Comparison of ENCODE assay signal across 8 mouse cellular contexts in genomic region chr9:21840115-21840787, GRCm38 (mm10). TPM values are rescaled to one million over a fixed set of nuclear protein-coding genes. Genes with fewer than 3 reads are reported as not detected.
DNase-seq lines count a peak whose midpoint lies in the region; ATAC-seq lines count a peak whose summit lies in the region.

No protein-coding gene starts in this region.

- 0 out of 2 replicates have a peak, but pooled peaks have one; percentile 31 for ATAC-seq in cerebellum, adult (ENCODE audit: insufficient number of reproducible peaks, low FRiP score, low TSS enrichment)
- ATAC-seq in megakaryocyte progenitor cell, adult 5-6 weeks (replicated peaks; ENCODE audit: poor library complexity): peak; percentile 82

- no peak for DNase-seq in cerebellum, adult 11-12 months
- peak; percentile 9 for DNase-seq in spleen, adult 12 weeks (ENCODE audit: low spot score)
- DNase-seq in spleen, postnatal 4 days (ENCODE audit: low spot score in 2 of 2): no peak
- DNase-seq in embryo, embryonic 10.5 days (ENCODE audit: low spot score): peak; percentile 72
- peak; percentile 70 for DNase-seq in kidney, adult 9 months
- DNase-seq in thymus, postnatal 0 days (ENCODE audit: low spot score): peak; percentile 56

RNA-seq across cellular contexts. Expression of gene Angptl8, which starts 4.9 kb away (rescaled TPM):
- 0.22 and 1.8 TPM in 2 replicates for total RNA-seq in megakaryocyte progenitor cell, adult 5-6 weeks (2015)
- total RNA-seq in megakaryocyte progenitor cell, adult 5-6 weeks (2017): 4.0 and 4.7 TPM in 2 replicates
- polyA plus RNA-seq in thymus, postnatal 0 days (2015; fragmentation: Nextera tagmentation; extraction: Ambion mirVana): 0.16 TPM in 1 of 2 replicates, not detected in the other

RNA-seq across cellular contexts. Expression of gene Dock6, which starts 12.2 kb away (rescaled TPM):
- 0.64 and 1.6 TPM in 2 replicates for total RNA-seq in megakaryocyte progenitor cell, adult 5-6 weeks (2015)
- 0.67 and 2.3 TPM in 2 replicates for total RNA-seq in megakaryocyte progenitor cell, adult 5-6 weeks (2017)
- polyA plus RNA-seq in thymus, postnatal 0 days (2015; fragmentation: Nextera tagmentation; extraction: Ambion mirVana): 5.3 and 5.9 TPM in 2 replicates

RNA-seq across cellular contexts. Expression of gene Kank2, which starts 41.7 kb away (rescaled TPM):
- total RNA-seq in megakaryocyte progenitor cell, adult 5-6 weeks (2015): 0.72 and 1.2 TPM in 2 replicates
- total RNA-seq in megakaryocyte progenitor cell, adult 5-6 weeks (2017): 0.71 and 1.2 TPM in 2 replicates
- polyA plus RNA-seq in thymus, postnatal 0 days (2015; fragmentation: Nextera tagmentation; extraction: Ambion mirVana): 1.8 and 2.0 TPM in 2 replicates

Comparison
In these comparisons a context has a peak if more than half of its experiments do, and no peak if none do; other contexts are left out.
1. DNase-seq: peak in spleen, adult 12 weeks (single experiment), embryo, embryonic 10.5 days (single experiment), kidney, adult 9 months (single experiment) and thymus, postnatal 0 days (single experiment); none in cerebellum, adult 11-12 months (single experiment) and spleen, postnatal 4 days (0 of 2).